Mouse (Mus musculus) cerebellum, adult (tissue): ENCODE measurements around the gene Krt12.

Experiments
- ATAC-seq: cut with Nextera tagmentation; 2 replicates; pipeline ENCODE4 v1.9.2; 2017; ENCODE audit warnings: mild to moderate bottlenecking, moderate library complexity, mixed read lengths; ENCODE audit not compliant: insufficient number of reproducible peaks, low FRiP score, low TSS enrichment

Gene Krt12

GRCm38 (mm10) chr11:99422159-99422558, at the start of gene Krt12:
Gene Krt12, minus strand, starts transcription at chr11:99422259.
- ATAC-seq = no peak

- ATAC-seq = no peak
Measured at GRCm38 (mm10) chr11:99469228-99469627, 47.2 kb upstream of the Krt12 start.

GRCm38 (mm10) chr11:99468566-99468965, 46.5 kb upstream of the Krt12 start:
- no peak for ATAC-seq

- ATAC-seq = no peak
Measured at GRCm38 (mm10) chr11:99466316-99466715, 44.3 kb upstream of the Krt12 start.

GRCm38 (mm10) chr11:99464836-99465235, 42.8 kb upstream of the Krt12 start:
- no peak for ATAC-seq

GRCm38 (mm10) chr11:99463155-99463554, 41.1 kb upstream of the Krt12 start:
- no peak for ATAC-seq

GRCm38 (mm10) chr11:99461736-99462135, 39.7 kb upstream of the Krt12 start:
- no peak for ATAC-seq

- ATAC-seq = no peak
Measured at GRCm38 (mm10) chr11:99458887-99459286, 36.8 kb upstream of the Krt12 start.

GRCm38 (mm10) chr11:99454759-99455158, 32.7 kb upstream of the Krt12 start:
- ATAC-seq = no peak

GRCm38 (mm10) chr11:99454044-99454443, 32.0 kb upstream of the Krt12 start:
- no peak for ATAC-seq

- no peak for ATAC-seq
Measured at GRCm38 (mm10) chr11:99448769-99449168, 26.7 kb upstream of the Krt12 start.

- ATAC-seq = no peak
Measured at GRCm38 (mm10) chr11:99441220-99441619, 19.2 kb upstream of the Krt12 start.

- ATAC-seq = no peak
Measured at GRCm38 (mm10) chr11:99439465-99439864, 17.4 kb upstream of the Krt12 start.

- no peak for ATAC-seq
Measured at GRCm38 (mm10) chr11:99437972-99438371, 15.9 kb upstream of the Krt12 start, which contains the start of gene Krt20. Gene Krt20, minus strand, starts transcription at chr11:99438150.

GRCm38 (mm10) chr11:99436625-99437024, 14.6 kb upstream of the Krt12 start:
- no peak for ATAC-seq

- ATAC-seq = no peak
Measured at GRCm38 (mm10) chr11:99430670-99431069, 8.6 kb upstream of the Krt12 start.

GRCm38 (mm10) chr11:99420586-99420985, 1.5 kb downstream of the Krt12 start:
- ATAC-seq = no peak

- no peak for ATAC-seq
Measured at GRCm38 (mm10) chr11:99417819-99418218, 4.2 kb downstream of the Krt12 start.

- no peak for ATAC-seq
Measured at GRCm38 (mm10) chr11:99416902-99417301, 5.2 kb downstream of the Krt12 start.

GRCm38 (mm10) chr11:99414463-99415147, 7.5 kb downstream of the Krt12 start:
- no peak for ATAC-seq

- ATAC-seq = no peak
Measured at GRCm38 (mm10) chr11:99413247-99413646, 8.8 kb downstream of the Krt12 start.

- ATAC-seq = no peak
Measured at GRCm38 (mm10) chr11:99406186-99406585, 15.9 kb downstream of the Krt12 start.
